8 mouse cellular contexts compared by ENCODE assay signal in the genomic region with DNA sequence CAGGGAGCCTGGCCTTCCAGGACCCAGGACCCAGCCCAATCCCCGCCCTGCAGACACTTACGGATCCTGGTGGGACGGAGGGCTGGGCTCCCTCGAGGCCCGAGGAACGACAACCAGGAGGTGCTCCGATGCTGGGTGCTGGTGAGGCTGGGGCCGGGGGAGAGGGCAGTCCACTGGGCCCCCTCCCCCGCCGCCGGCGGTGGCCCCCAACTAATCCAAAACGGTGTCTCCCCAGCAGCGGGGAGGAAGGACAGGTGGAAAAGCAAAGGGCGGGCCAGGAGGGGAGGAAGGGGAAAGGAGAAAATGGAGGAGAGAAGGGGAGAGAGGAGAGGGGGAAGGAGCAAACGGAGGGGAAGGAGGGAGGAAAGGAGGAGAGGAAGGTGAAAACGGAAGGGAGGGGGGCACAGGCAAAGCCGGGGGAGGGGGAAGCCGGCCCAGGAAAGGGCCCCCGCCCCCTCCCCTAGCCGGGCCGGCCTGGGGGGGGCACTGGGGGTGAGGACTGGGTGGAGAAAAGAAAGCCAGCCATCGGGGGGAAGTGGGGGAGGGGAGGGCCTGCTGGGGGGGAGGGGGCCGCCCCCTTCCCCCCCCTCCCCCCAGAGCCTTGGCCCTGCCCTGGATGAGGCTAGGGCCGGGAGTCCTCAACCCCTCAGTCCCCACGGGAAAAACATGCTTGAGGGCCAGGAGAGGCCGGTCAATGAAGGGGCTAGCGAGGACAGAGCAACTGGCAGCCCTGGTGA. TPM values are rescaled to one million over a fixed set of nuclear protein-coding genes. Genes with fewer than 3 reads are reported as not detected.
DNase-seq lines count a peak whose midpoint lies in the region; ATAC-seq and TF ChIP-seq lines count a peak whose summit lies in the region.

A gene (minus strand): TSS at position 368 of the 737 bp plus-strand sequence.
A gene (plus strand): TSS at position 589 of the 737 bp plus-strand sequence.

- peak within 1 kb of the TSS; percentile 93 for H3K9ac ChIP-seq in heart, embryonic 13.5 days
- H3K9ac ChIP-seq in embryonic facial prominence, embryonic 13.5 days, result peak within 1 kb of the TSS; percentile 87
- H3K9ac ChIP-seq in intestine, postnatal 0 days (ENCODE audit: low read depth, low read length), result peak within 1 kb of the TSS; percentile 49
- peak within 1 kb of the TSS; percentile 73 for H3K9ac ChIP-seq in lung, embryonic 16.5 days (ENCODE audit: low read length)

- peak within 1 kb of the TSS; percentile 76 for H3K4me3 ChIP-seq in heart, embryonic 13.5 days
- peak within 1 kb of the TSS; percentile 72 for H3K4me3 ChIP-seq in embryonic facial prominence, embryonic 13.5 days
- H3K4me3 ChIP-seq in intestine, postnatal 0 days (ENCODE audit: low read depth, low read length), result peak within 1 kb of the TSS; percentile 54
- peak within 1 kb of the TSS; percentile 57 for H3K4me3 ChIP-seq in lung, embryonic 16.5 days (ENCODE audit: low read length)

- peak within 1 kb of the TSS; percentile 93 for H3K4me2 ChIP-seq in heart, embryonic 13.5 days
- peak within 1 kb of the TSS; percentile 90 for H3K4me2 ChIP-seq in embryonic facial prominence, embryonic 13.5 days
- peak within 1 kb of the TSS; percentile 88 for H3K4me2 ChIP-seq in intestine, postnatal 0 days (replicated peaks; ENCODE audit: low read depth)
- H3K4me2 ChIP-seq in lung, embryonic 16.5 days (ENCODE audit: low read depth, low read length), result peak within 1 kb of the TSS; percentile 95

- no peak for TF ChIP-seq CTCF in intestine, postnatal 0 days (IDR thresholded peaks at IDR 0.05; ENCODE audit: low read depth)

- H3K9me3 ChIP-seq in heart, embryonic 13.5 days, result no peaks in the 10 kb centered on the region
- H3K9me3 ChIP-seq in embryonic facial prominence, embryonic 13.5 days, result no peaks in the 10 kb centered on the region
- H3K9me3 ChIP-seq in intestine, postnatal 0 days (ENCODE audit: control insufficient read depth), result no peaks in the 10 kb centered on the region
- no peaks in the 10 kb centered on the region for H3K9me3 ChIP-seq in lung, embryonic 16.5 days (ENCODE audit: control insufficient read depth, low read length)

- peaks cover 46% of the 10 kb centered on the region for H3K4me1 ChIP-seq in heart, embryonic 13.5 days
- H3K4me1 ChIP-seq in embryonic facial prominence, embryonic 13.5 days, result peaks cover 50% of the 10 kb centered on the region
- peaks cover 5% of the 10 kb centered on the region; the same call in 1 of the 2 replicates for H3K4me1 ChIP-seq in intestine, postnatal 0 days (replicated peaks; ENCODE audit: control insufficient read depth, insufficient read depth, low read length)
- peaks cover 23% of the 10 kb centered on the region for H3K4me1 ChIP-seq in lung, embryonic 16.5 days (replicated peaks; ENCODE audit: control insufficient read depth, insufficient read depth, low read length)

- ATAC-seq in heart, embryonic 13.5 days (ENCODE audit: extremely low read depth, insufficient number of reproducible peaks, low FRiP score, low TSS enrichment), result no peak
- no peak for ATAC-seq in embryonic facial prominence, embryonic 13.5 days (ENCODE audit: insufficient number of reproducible peaks, insufficient read depth, low FRiP score, low TSS enrichment, low read depth)
- ATAC-seq in intestine, postnatal 0 days, result no peak
- no peak for ATAC-seq in lung, embryonic 16.5 days (ENCODE audit: low read depth)

- H3K27me3 ChIP-seq in heart, embryonic 13.5 days (replicated peaks), result no peaks in the 10 kb centered on the region
- no peaks in the 10 kb centered on the region for H3K27me3 ChIP-seq in embryonic facial prominence, embryonic 13.5 days
- no peaks in the 10 kb centered on the region for H3K27me3 ChIP-seq in intestine, postnatal 0 days (replicated peaks; ENCODE audit: control insufficient read depth, insufficient read depth, low read length)
- H3K27me3 ChIP-seq in lung, embryonic 16.5 days (ENCODE audit: control insufficient read depth, insufficient read depth, low read depth, low read length), result no peaks in the 10 kb centered on the region

- intact Hi-C loops in heart, postnatal 14 days (cut with DNase I), result no loop called here
- intact Hi-C loops in gastrocnemius, postnatal 14 days (cut with DNase I; ENCODE audit: low total_unique reads), result no loop called here

- peaks cover 16% of the 10 kb centered on the region for H3K36me3 ChIP-seq in heart, embryonic 13.5 days
- peaks cover 16% of the 10 kb centered on the region for H3K36me3 ChIP-seq in embryonic facial prominence, embryonic 13.5 days
- 0 out of 2 replicates have a peak, but pooled peaks cover 3% of the 10 kb centered on the region for H3K36me3 ChIP-seq in intestine, postnatal 0 days (ENCODE audit: control insufficient read depth, insufficient read depth)
- peaks cover 4% of the 10 kb centered on the region; the same call in 1 of the 2 replicates for H3K36me3 ChIP-seq in lung, embryonic 16.5 days (ENCODE audit: control insufficient read depth, insufficient read depth, low read length)

- DNase-seq in heart, postnatal 14 days, result no peak
- DNase-seq in adrenal gland, adult (ENCODE audit: inconsistent age in 2 of 2, low spot score in 1 of 2), result peak; percentile 53 to 74
- no peak for DNase-seq in spleen, postnatal 36 days (ENCODE audit: low spot score in 2 of 2)
- no peak for DNase-seq in gastrocnemius, postnatal 14 days

- H3K27ac ChIP-seq in heart, embryonic 13.5 days (replicated peaks), result peak within 1 kb of the TSS; percentile 85
- peak within 1 kb of the TSS; percentile 90 for H3K27ac ChIP-seq in embryonic facial prominence, embryonic 13.5 days
- H3K27ac ChIP-seq in intestine, postnatal 0 days (ENCODE audit: low read depth, low read length), result peak within 1 kb of the TSS; percentile 9; the same call in 1 of the 2 replicates
- H3K27ac ChIP-seq in lung, embryonic 16.5 days (ENCODE audit: low read length), result peak within 1 kb of the TSS; percentile 65

- 2% methylated on average over 24 of the region's 28 CpGs for WGBS in heart, embryonic 13.5 days
- WGBS in embryonic facial prominence, embryonic 13.5 days, result under 1% methylated on average over 27 of the region's 28 CpGs
- WGBS in intestine, postnatal 0 days, result 4% methylated on average over 25 of the region's 28 CpGs
- WGBS in lung, embryonic 16.5 days, result 1% methylated on average over 20 of the region's 28 CpGs

RNA-seq across cellular contexts. Expression of the first gene that starts in this region (rescaled TPM):
- 4.1 and 4.6 TPM in 2 replicates for polyA plus RNA-seq in heart, embryonic 13.5 days (2015; fragmentation: Nextera tagmentation; extraction: Ambion mirVana)
- total RNA-seq in heart, postnatal 14 days (2021), result 1 to 10 TPM; 5.8 to 7.6 TPM
- polyA plus RNA-seq in embryonic facial prominence, embryonic 13.5 days (2015; fragmentation: Nextera tagmentation; extraction: Ambion mirVana), result 9.8 and 11.2 TPM in 2 replicates
- 1.3 TPM in 2 replicates for polyA plus RNA-seq in intestine, postnatal 0 days (2015; fragmentation: Nextera tagmentation; extraction: Ambion mirVana)
- polyA plus RNA-seq in lung, embryonic 16.5 days (2015; fragmentation: Nextera tagmentation; extraction: Ambion mirVana), result 3.5 and 3.6 TPM in 2 replicates
- 1 to 10 TPM; 3.3 to 3.9 TPM for total RNA-seq in gastrocnemius, postnatal 14 days (2021)

RNA-seq across cellular contexts. Expression of the second gene that starts in this region (rescaled TPM):
- 19.3 and 20.1 TPM in 2 replicates for polyA plus RNA-seq in heart, embryonic 13.5 days (2015; fragmentation: Nextera tagmentation; extraction: Ambion mirVana)
- 10 to 100 TPM; 10.5 to 11.2 TPM for total RNA-seq in heart, postnatal 14 days (2021)
- 33.7 and 36.3 TPM in 2 replicates for polyA plus RNA-seq in embryonic facial prominence, embryonic 13.5 days (2015; fragmentation: Nextera tagmentation; extraction: Ambion mirVana)
- polyA plus RNA-seq in intestine, postnatal 0 days (2015; fragmentation: Nextera tagmentation; extraction: Ambion mirVana), result 11.6 and 12.1 TPM in 2 replicates
- polyA plus RNA-seq in lung, embryonic 16.5 days (2015; fragmentation: Nextera tagmentation; extraction: Ambion mirVana), result 28.9 and 30.5 TPM in 2 replicates
- 1 to 10 TPM; 5.5 to 6.3 TPM for total RNA-seq in gastrocnemius, postnatal 14 days (2021)

Comparison
In these comparisons a context has a peak if more than half of its experiments do, and no peak if none do; other contexts are left out.
1. H3K27ac ChIP-seq: peak in every context shown above with its lines; median percentile 90 in embryonic facial prominence, embryonic 13.5 days; 85 in heart, embryonic 13.5 days; 65 in lung, embryonic 16.5 days; 9 in intestine, postnatal 0 days.
2. DNase-seq: peak in adrenal gland, adult (2 of 2); none in heart, postnatal 14 days (0 of 2), spleen, postnatal 36 days (0 of 2) and gastrocnemius, postnatal 14 days (single experiment).
3. Peak in every context shown above with its lines, with median percentiles within 50 percentile points of each other: H3K4me2 ChIP-seq, H3K4me3 ChIP-seq and H3K9ac ChIP-seq.